Mouse (Mus musculus) testis, adult 2 months (tissue): ENCODE measurements at regions not wholly inside any gene's neighbourhood (a gene's known extent, or its start where the extent isn't known, plus 50 kb on each side); places are given as distances from the start of the nearest gene placed in this dataset.

ENCODE experiments used
- CTCF ChIP-seq: fragments of 200-500 bp; IDR thresholded peaks from 2 replicates; pipeline ENCODE4 v1.5.1; 2012; ENCODE audit warnings: low read depth, mild to moderate bottlenecking, inconsistent platforms, low read length, moderate library complexity; ENCODE audit not compliant: control insufficient read depth, insufficient read depth, insufficient replicate concordance
- POLR2A ChIP-seq: fragments of 200-500 bp; IDR thresholded peaks from 2 replicates; pipeline ENCODE4 v1.6.1; 2012; ENCODE audit warnings: low read depth, mild to moderate bottlenecking, inconsistent platforms, low read length, moderate library complexity; ENCODE audit not compliant: control insufficient read depth

GRCm38 (mm10) chr13:101909026-101909425, 141.0 kb upstream of the Pik3r1 start:
- TF ChIP-seq POLR2A: no peak
- TF ChIP-seq CTCF: no peak
